ENCODE assay signal across 7 mouse cellular contexts in genomic region chr11:9010853-9011339, GRCm38 (mm10). TPM values are rescaled to one million over a fixed set of nuclear protein-coding genes. Genes with fewer than 3 reads are reported as not detected.
DNase-seq lines count a peak whose midpoint lies in the region; ATAC-seq lines count a peak whose summit lies in the region.

TSS of gene Hus1 (minus strand) at chr11:9011191.

- peak within 1 kb of the TSS; percentile 98 for H3K27ac ChIP-seq in embryonic facial prominence, embryonic 10.5 days (replicated peaks)
- peak within 1 kb of the TSS; percentile 97 for H3K27ac ChIP-seq in limb, embryonic 10.5 days
- H3K27ac ChIP-seq in midbrain, embryonic 13.5 days, result peak within 1 kb of the TSS; percentile 72

- H3K9ac ChIP-seq in midbrain, embryonic 13.5 days (replicated peaks), result peak within 1 kb of the TSS; percentile 80

- H3K4me1 ChIP-seq in embryonic facial prominence, embryonic 10.5 days, result peaks cover 15% of the 10 kb centered on the region
- H3K4me1 ChIP-seq in limb, embryonic 10.5 days, result peaks cover 14% of the 10 kb centered on the region
- peaks cover 17% of the 10 kb centered on the region for H3K4me1 ChIP-seq in midbrain, embryonic 13.5 days (replicated peaks)

- H3K4me3 ChIP-seq in embryonic facial prominence, embryonic 10.5 days, result peak within 1 kb of the TSS; percentile 80
- peak within 1 kb of the TSS; percentile 78 for H3K4me3 ChIP-seq in limb, embryonic 10.5 days
- peak within 1 kb of the TSS; percentile 74 for H3K4me3 ChIP-seq in midbrain, embryonic 13.5 days (replicated peaks)

- peak; percentile 97 for ATAC-seq in granulocyte monocyte progenitor cell, adult 5-6 weeks (replicated peaks; ENCODE audit: poor library complexity, severe bottlenecking)
- peak; percentile 97 for ATAC-seq in midbrain, embryonic 13.5 days

- WGBS in embryonic facial prominence, embryonic 10.5 days, result under 1% methylated on average over 43 of the region's 43 CpGs
- under 1% methylated on average over 43 of the region's 43 CpGs for WGBS in limb, embryonic 10.5 days
- WGBS in midbrain, embryonic 13.5 days, result under 1% methylated on average over 43 of the region's 43 CpGs

- no peaks in the 10 kb centered on the region for H3K9me3 ChIP-seq in embryonic facial prominence, embryonic 10.5 days
- H3K9me3 ChIP-seq in limb, embryonic 10.5 days (replicated peaks), result no peaks in the 10 kb centered on the region
- no peaks in the 10 kb centered on the region for H3K9me3 ChIP-seq in midbrain, embryonic 13.5 days

- H3K36me3 ChIP-seq in embryonic facial prominence, embryonic 10.5 days (replicated peaks), result peaks cover 29% of the 10 kb centered on the region
- H3K36me3 ChIP-seq in limb, embryonic 10.5 days, result peaks cover 28% of the 10 kb centered on the region
- no peaks in the 10 kb centered on the region for H3K36me3 ChIP-seq in midbrain, embryonic 13.5 days

- H3K4me2 ChIP-seq in midbrain, embryonic 13.5 days (replicated peaks), result peak within 1 kb of the TSS; percentile 67

- DNase-seq in adrenal gland, postnatal 10 days, result peak; percentile 96
- peak; percentile 92 for DNase-seq in embryonic facial prominence, embryonic 10.5 days (ENCODE audit: low spot score)
- peak; percentile 85 for DNase-seq in kidney, adult 11 months
- DNase-seq in limb, embryonic 10.5 days (ENCODE audit: low spot score), result peak; percentile 91
- DNase-seq in spleen, adult 12 weeks (ENCODE audit: low spot score), result peak; percentile 77

- H3K27me3 ChIP-seq in embryonic facial prominence, embryonic 10.5 days (replicated peaks; ENCODE audit: low read depth, poor library complexity, severe bottlenecking), result no peaks in the 10 kb centered on the region
- H3K27me3 ChIP-seq in limb, embryonic 10.5 days (ENCODE audit: low read depth, poor library complexity, severe bottlenecking), result no peaks in the 10 kb centered on the region
- no peaks in the 10 kb centered on the region for H3K27me3 ChIP-seq in midbrain, embryonic 13.5 days

RNA-seq across cellular contexts. Expression of gene Hus1, which starts in this region (rescaled TPM):
- total RNA-seq in adrenal gland, postnatal 10 days (2021), result 10 to 100 TPM in 1 of 2 experiments, 1 to 10 TPM in 1; 8.7 to 11.0 TPM
- 25.1 and 28.5 TPM in 2 replicates for polyA plus RNA-seq in embryonic facial prominence, embryonic 10.5 days (2016; fragmentation: Nextera tagmentation; extraction: Ambion mirVana)
- 19.7 and 29.7 TPM in 2 replicates for total RNA-seq in granulocyte monocyte progenitor cell, adult 5-6 weeks (2014; fragmentation: Nextera tagmentation)
- 15.9 and 28.6 TPM in 2 replicates for total RNA-seq in granulocyte monocyte progenitor cell, adult 5-6 weeks (2017)
- 22.6 and 25.3 TPM in 2 replicates for polyA plus RNA-seq in limb, embryonic 10.5 days (2016; fragmentation: Nextera tagmentation; extraction: Ambion mirVana)
- polyA plus RNA-seq in midbrain, embryonic 13.5 days (2015; fragmentation: Nextera tagmentation; extraction: Ambion mirVana), result 10.2 and 11.3 TPM in 2 replicates

Comparison
In these comparisons a context has a peak if more than half of its experiments do, and no peak if none do; other contexts are left out.
1. Peak in every context shown above with its lines: DNase-seq, ATAC-seq, H3K4me3 ChIP-seq and H3K27ac ChIP-seq.